ENCODE assay signal across 8 mouse cellular contexts in genomic region chr4:154965856-154966255, GRCm38 (mm10). TPM values are rescaled to one million over a fixed set of nuclear protein-coding genes. Genes with fewer than 3 reads are reported as not detected.
DNase-seq lines count a peak whose midpoint lies in the region; ATAC-seq lines count a peak whose summit lies in the region.

No protein-coding gene starts in this region.

- H3K27ac ChIP-seq in kidney, embryonic 14.5 days (ENCODE audit: low read depth, low read length) = no peak overlapping the region
- no peak overlapping the region for H3K27ac ChIP-seq in forebrain, embryonic 16.5 days (ENCODE audit: low read length)
- no peak overlapping the region for H3K27ac ChIP-seq in hindbrain, embryonic 14.5 days
- H3K27ac ChIP-seq in midbrain, embryonic 16.5 days (ENCODE audit: low read length) = 0 out of 2 replicates have a peak overlapping the region, but pooled peaks have one; percentile 92

- no peak for ATAC-seq in kidney, embryonic 14.5 days (ENCODE audit: low FRiP score, low TSS enrichment)
- ATAC-seq in forebrain, embryonic 16.5 days = no peak
- ATAC-seq in hindbrain, embryonic 14.5 days (ENCODE audit: low FRiP score) = no peak
- no peak for ATAC-seq in midbrain, embryonic 16.5 days

- 61% methylated on average over 3 of the region's 3 CpGs for WGBS in kidney, embryonic 14.5 days
- 40% methylated on average over 3 of the region's 3 CpGs for WGBS in forebrain, embryonic 16.5 days
- 54% methylated on average over 3 of the region's 3 CpGs for WGBS in hindbrain, embryonic 14.5 days
- WGBS in midbrain, embryonic 16.5 days = 61% methylated on average over 3 of the region's 3 CpGs

- H3K4me3 ChIP-seq in kidney, embryonic 14.5 days (ENCODE audit: low read length) = no peak overlapping the region; the same call in 1 of the 2 replicates
- H3K4me3 ChIP-seq in forebrain, embryonic 16.5 days (replicated peaks; ENCODE audit: low read length) = no peak overlapping the region
- H3K4me3 ChIP-seq in hindbrain, embryonic 14.5 days (replicated peaks; ENCODE audit: low read length) = no peak overlapping the region
- H3K4me3 ChIP-seq in midbrain, embryonic 16.5 days (ENCODE audit: low read depth, low read length) = no peak overlapping the region

- no peaks in the 10 kb centered on the region for H3K9me3 ChIP-seq in kidney, embryonic 14.5 days (ENCODE audit: control insufficient read depth, low read length)
- no peaks in the 10 kb centered on the region for H3K9me3 ChIP-seq in forebrain, embryonic 16.5 days (ENCODE audit: control insufficient read depth, low read length)
- no peaks in the 10 kb centered on the region for H3K9me3 ChIP-seq in hindbrain, embryonic 14.5 days (ENCODE audit: control insufficient read depth, low read length)
- no peaks in the 10 kb centered on the region for H3K9me3 ChIP-seq in midbrain, embryonic 16.5 days (replicated peaks; ENCODE audit: control insufficient read depth, low read length, poor library complexity, severe bottlenecking)

- H3K27me3 ChIP-seq in kidney, embryonic 14.5 days (ENCODE audit: control insufficient read depth, insufficient read depth, low read length) = peaks cover 17% of the 10 kb centered on the region
- H3K27me3 ChIP-seq in forebrain, embryonic 16.5 days (replicated peaks; ENCODE audit: control insufficient read depth, insufficient read depth, low read length) = no peaks in the 10 kb centered on the region
- peaks cover 9% of the 10 kb centered on the region; the same call in 1 of the 2 replicates for H3K27me3 ChIP-seq in hindbrain, embryonic 14.5 days (ENCODE audit: control insufficient read depth, insufficient read depth, low read length)
- no peaks in the 10 kb centered on the region for H3K27me3 ChIP-seq in midbrain, embryonic 16.5 days (ENCODE audit: control insufficient read depth, insufficient read depth, low read depth, low read length)

- no peak for DNase-seq in kidney, adult 8-10 months
- no peak for DNase-seq in hindbrain, embryonic 14.5 days (ENCODE audit: low spot score)
- DNase-seq in adrenal gland, postnatal 36 days = no peak
- DNase-seq in frontal cortex, postnatal 14 days (ENCODE audit: low spot score in 2 of 2) = no peak
- no peak for DNase-seq in cerebellum, adult 8-10 months

- H3K4me2 ChIP-seq in kidney, embryonic 14.5 days (replicated peaks; ENCODE audit: low read depth, low read length) = no peak overlapping the region
- peak overlapping the region; percentile 89; the same call in 1 of the 2 replicates for H3K4me2 ChIP-seq in forebrain, embryonic 16.5 days (ENCODE audit: low read length)
- peak overlapping the region; percentile 80 for H3K4me2 ChIP-seq in hindbrain, embryonic 14.5 days (replicated peaks)
- H3K4me2 ChIP-seq in midbrain, embryonic 16.5 days (ENCODE audit: low read length) = peak overlapping the region; percentile 87

- peaks cover 36% of the 10 kb centered on the region for H3K36me3 ChIP-seq in kidney, embryonic 14.5 days (ENCODE audit: control insufficient read depth, insufficient read depth, low read length)
- peaks cover 15% of the 10 kb centered on the region for H3K36me3 ChIP-seq in forebrain, embryonic 16.5 days (ENCODE audit: control insufficient read depth, insufficient read depth)
- peaks cover 20% of the 10 kb centered on the region for H3K36me3 ChIP-seq in hindbrain, embryonic 14.5 days (replicated peaks; ENCODE audit: control insufficient read depth, insufficient read depth)
- peaks cover 16% of the 10 kb centered on the region for H3K36me3 ChIP-seq in midbrain, embryonic 16.5 days (ENCODE audit: control insufficient read depth, insufficient read depth, low read length)

- peaks cover 30% of the 10 kb centered on the region for H3K4me1 ChIP-seq in kidney, embryonic 14.5 days (ENCODE audit: control insufficient read depth, insufficient read depth, low read length)
- peaks cover 47% of the 10 kb centered on the region for H3K4me1 ChIP-seq in forebrain, embryonic 16.5 days (replicated peaks; ENCODE audit: control insufficient read depth, insufficient read depth, low read length)
- peaks cover 43% of the 10 kb centered on the region for H3K4me1 ChIP-seq in hindbrain, embryonic 14.5 days (replicated peaks; ENCODE audit: control insufficient read depth, insufficient read depth, low read length)
- H3K4me1 ChIP-seq in midbrain, embryonic 16.5 days (ENCODE audit: control insufficient read depth, insufficient read depth, low read length) = peaks cover 44% of the 10 kb centered on the region

- H3K9ac ChIP-seq in kidney, embryonic 14.5 days (ENCODE audit: low read depth, low read length) = peak overlapping the region; percentile 19
- no peak overlapping the region for H3K9ac ChIP-seq in forebrain, embryonic 16.5 days (replicated peaks; ENCODE audit: low read depth, low read length)
- H3K9ac ChIP-seq in hindbrain, embryonic 14.5 days = peak overlapping the region; percentile 81
- H3K9ac ChIP-seq in midbrain, embryonic 16.5 days (ENCODE audit: low read depth, low read length) = peak overlapping the region; percentile 90

RNA-seq across cellular contexts. Expression of gene Pank4, which starts 1.9 kb away (rescaled TPM):
- polyA plus RNA-seq in kidney, embryonic 14.5 days (2014; fragmentation: Nextera tagmentation; extraction: Ambion mirVana) = 34.9 and 43.9 TPM in 2 replicates
- polyA plus RNA-seq in forebrain, embryonic 16.5 days (2015; fragmentation: Nextera tagmentation; extraction: Ambion mirVana) = 47.1 and 47.3 TPM in 2 replicates
- 34.1 and 34.4 TPM in 2 replicates for polyA plus RNA-seq in hindbrain, embryonic 14.5 days (2014; fragmentation: Nextera tagmentation; extraction: Ambion mirVana)
- 42.1 and 45.5 TPM in 2 replicates for polyA plus RNA-seq in midbrain, embryonic 16.5 days (2015; fragmentation: Nextera tagmentation; extraction: Ambion mirVana)
- total RNA-seq in adrenal gland, postnatal 36 days (2021) = 10 to 100 TPM; 24.1 to 35.9 TPM

RNA-seq across cellular contexts. Expression of gene Hes5, which starts 5.1 kb away (rescaled TPM):
- 8.1 and 15.5 TPM in 2 replicates for polyA plus RNA-seq in kidney, embryonic 14.5 days (2014; fragmentation: Nextera tagmentation; extraction: Ambion mirVana)
- polyA plus RNA-seq in forebrain, embryonic 16.5 days (2015; fragmentation: Nextera tagmentation; extraction: Ambion mirVana) = 91.4 and 100 TPM in 2 replicates
- polyA plus RNA-seq in hindbrain, embryonic 14.5 days (2014; fragmentation: Nextera tagmentation; extraction: Ambion mirVana) = 70.0 and 102 TPM in 2 replicates
- polyA plus RNA-seq in midbrain, embryonic 16.5 days (2015; fragmentation: Nextera tagmentation; extraction: Ambion mirVana) = 107 and 135 TPM in 2 replicates
- total RNA-seq in adrenal gland, postnatal 36 days (2021) = not detected

RNA-seq across cellular contexts. Expression of gene Tnfrsf14, which starts 37.5 kb away (rescaled TPM):
- 0.42 and 0.47 TPM in 2 replicates for polyA plus RNA-seq in kidney, embryonic 14.5 days (2014; fragmentation: Nextera tagmentation; extraction: Ambion mirVana)
- 0.27 TPM in 1 of 2 replicates, not detected in the other for polyA plus RNA-seq in forebrain, embryonic 16.5 days (2015; fragmentation: Nextera tagmentation; extraction: Ambion mirVana)
- polyA plus RNA-seq in hindbrain, embryonic 14.5 days (2014; fragmentation: Nextera tagmentation; extraction: Ambion mirVana) = 0.40 TPM in 1 of 2 replicates, not detected in the other
- polyA plus RNA-seq in midbrain, embryonic 16.5 days (2015; fragmentation: Nextera tagmentation; extraction: Ambion mirVana) = 0.42 TPM in 1 of 2 replicates, not detected in the other
- 1 to 10 TPM; 6.7 to 7.2 TPM for total RNA-seq in adrenal gland, postnatal 36 days (2021)
